Mouse (Mus musculus): ENCODE results near the gene Agap2. TPM values are rescaled to one million over a fixed set of nuclear protein-coding genes. Genes with fewer than 3 reads are reported as not detected.

The Agap2 gene
- polyA plus RNA-seq, 1 experiment from 2014 or later = 0.05 TPM

DNA sequence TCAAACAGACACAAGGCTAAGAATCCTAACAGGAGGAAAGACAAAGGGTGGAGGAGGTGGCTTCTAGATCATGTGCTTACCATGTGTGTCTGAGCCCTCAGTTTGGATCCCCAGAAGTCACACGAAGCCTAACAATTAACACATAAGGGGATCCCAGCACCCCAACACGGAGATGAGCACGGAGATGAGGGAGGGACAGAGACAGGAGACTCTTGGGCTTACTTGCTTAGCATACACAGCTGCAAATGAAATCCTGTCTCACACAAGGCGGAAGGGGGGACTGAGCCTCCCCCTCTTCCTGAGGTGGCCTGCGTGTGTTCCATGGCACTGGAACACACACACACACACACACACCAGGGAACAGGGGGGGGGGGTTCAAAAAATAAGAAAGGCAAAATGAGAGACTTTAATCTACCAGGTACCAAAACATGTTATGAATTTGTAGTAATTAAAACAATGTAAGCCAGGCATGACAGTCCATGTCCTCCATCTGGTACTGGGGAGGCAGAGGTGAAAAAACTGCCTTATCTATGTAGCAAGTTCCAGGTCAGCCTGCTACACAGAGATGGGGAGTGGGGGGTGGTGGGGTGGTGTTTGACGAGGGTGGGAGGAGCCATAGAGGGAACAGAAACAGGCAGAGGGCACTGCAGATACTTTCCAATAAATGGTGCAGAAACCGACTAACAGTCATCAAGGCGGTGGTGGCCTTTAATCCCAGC lies 60.2 kb downstream of the Agap2 start:
- no peaks in the 10 kb centered on the region for H3K27me3 ChIP-seq (replicated peaks; ENCODE audit: control insufficient read depth, insufficient read depth, low read length)
- H3K36me3 ChIP-seq (ENCODE audit: control insufficient read depth, insufficient read depth, low read length) = no peaks in the 10 kb centered on the region
- H3K4me1 ChIP-seq (ENCODE audit: control insufficient read depth, insufficient read depth, low read length) = peaks cover 19% of the 10 kb centered on the region
- peak overlapping the region; percentile 69 for H3K27ac ChIP-seq (ENCODE audit: low read length)
- no peak overlapping the region for H3K4me3 ChIP-seq (ENCODE audit: low read length)
- no peak overlapping the region for H3K4me2 ChIP-seq (ENCODE audit: low read depth, low read length)
- peak; percentile 16 for ATAC-seq
- no peaks in the 10 kb centered on the region; the same call in 1 of the 2 replicates for H3K9me3 ChIP-seq (ENCODE audit: control insufficient read depth, low read length)
- no peak overlapping the region for H3K9ac ChIP-seq (ENCODE audit: low read depth, low read length)
- 44% methylated on average over 8 of the region's 8 CpGs for WGBS

DNA sequence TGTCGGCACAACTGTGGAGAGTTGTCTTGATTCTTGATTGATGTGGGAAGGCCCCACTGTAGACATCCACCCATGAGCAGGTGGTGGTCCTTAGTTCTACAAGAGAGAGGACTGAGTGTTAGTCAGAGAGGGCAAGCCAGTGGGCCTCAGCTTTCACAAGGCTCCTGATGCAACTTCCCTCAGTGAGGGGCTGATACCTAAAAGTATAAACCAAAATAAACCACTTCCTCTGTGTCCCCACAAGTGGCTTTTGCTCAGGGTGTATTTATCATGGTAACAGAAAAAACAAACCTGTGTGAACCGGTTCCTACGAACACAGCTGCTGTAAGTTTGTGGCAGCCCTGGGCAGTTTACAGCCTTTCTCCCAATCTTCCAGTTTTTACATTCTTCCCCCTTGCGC lies 61.4 kb downstream of the Agap2 start:
- Histone ChIP-seq H3K9ac (ENCODE audit: low read depth, low read length) (peak overlapping the region; percentile 30; the same call in 1 of the 2 replicates), H3K9me3 (ENCODE audit: control insufficient read depth, low read length) (no peaks in the 10 kb centered on the region; the same call in 1 of the 2 replicates), H3K4me1 (ENCODE audit: control insufficient read depth, insufficient read depth, low read length) (peaks cover 19% of the 10 kb centered on the region), H3K4me3 (ENCODE audit: low read length) (no peak overlapping the region), H3K27me3 (replicated peaks; ENCODE audit: control insufficient read depth, insufficient read depth, low read length) (no peaks in the 10 kb centered on the region), H3K36me3 (ENCODE audit: control insufficient read depth, insufficient read depth, low read length) (no peaks in the 10 kb centered on the region), H3K27ac (ENCODE audit: low read length) (peak overlapping the region; percentile 69; the same call in 1 of the 2 replicates), H3K4me2 (ENCODE audit: low read depth, low read length) (no peak overlapping the region)
- WGBS = 58% methylated on average over 4 of the region's 4 CpGs
- no peak for ATAC-seq

DNA sequence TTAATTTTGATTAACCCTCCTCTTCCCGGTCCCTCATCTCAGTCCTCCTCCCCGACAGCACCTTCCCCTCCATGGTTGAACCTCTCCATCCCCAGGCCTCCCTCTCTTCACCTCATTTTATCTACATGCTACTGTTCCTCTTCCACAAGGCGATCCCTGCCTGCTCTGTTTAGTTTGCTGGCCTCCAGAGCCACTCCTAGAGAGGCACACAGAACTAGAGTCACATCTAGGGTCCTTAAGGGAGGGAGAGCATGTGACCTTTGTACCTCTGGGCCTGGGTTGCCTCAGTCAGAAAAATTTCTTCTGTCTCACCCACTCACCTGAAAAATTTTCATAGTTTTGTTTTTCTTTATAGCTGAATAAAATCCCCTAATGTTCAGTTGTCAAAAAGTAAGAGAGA lies 62.8 kb downstream of the Agap2 start:
- H3K27ac ChIP-seq (ENCODE audit: low read length) = peak overlapping the region; percentile 69
- H3K4me1 ChIP-seq (ENCODE audit: control insufficient read depth, insufficient read depth, low read length) = peaks cover 19% of the 10 kb centered on the region
- no peaks in the 10 kb centered on the region; the same call in 1 of the 2 replicates for H3K9me3 ChIP-seq (ENCODE audit: control insufficient read depth, low read length)
- H3K36me3 ChIP-seq (ENCODE audit: control insufficient read depth, insufficient read depth, low read length) = no peaks in the 10 kb centered on the region
- no peaks in the 10 kb centered on the region for H3K27me3 ChIP-seq (replicated peaks; ENCODE audit: control insufficient read depth, insufficient read depth, low read length)
- H3K4me3 ChIP-seq (ENCODE audit: low read length) = no peak overlapping the region
- no peak overlapping the region for H3K9ac ChIP-seq (ENCODE audit: low read depth, low read length)
- ATAC-seq = peak; percentile 55
- no peak overlapping the region for H3K4me2 ChIP-seq (ENCODE audit: low read depth, low read length)
- 52% methylated on average over 3 of the region's 3 CpGs for WGBS

DNA sequence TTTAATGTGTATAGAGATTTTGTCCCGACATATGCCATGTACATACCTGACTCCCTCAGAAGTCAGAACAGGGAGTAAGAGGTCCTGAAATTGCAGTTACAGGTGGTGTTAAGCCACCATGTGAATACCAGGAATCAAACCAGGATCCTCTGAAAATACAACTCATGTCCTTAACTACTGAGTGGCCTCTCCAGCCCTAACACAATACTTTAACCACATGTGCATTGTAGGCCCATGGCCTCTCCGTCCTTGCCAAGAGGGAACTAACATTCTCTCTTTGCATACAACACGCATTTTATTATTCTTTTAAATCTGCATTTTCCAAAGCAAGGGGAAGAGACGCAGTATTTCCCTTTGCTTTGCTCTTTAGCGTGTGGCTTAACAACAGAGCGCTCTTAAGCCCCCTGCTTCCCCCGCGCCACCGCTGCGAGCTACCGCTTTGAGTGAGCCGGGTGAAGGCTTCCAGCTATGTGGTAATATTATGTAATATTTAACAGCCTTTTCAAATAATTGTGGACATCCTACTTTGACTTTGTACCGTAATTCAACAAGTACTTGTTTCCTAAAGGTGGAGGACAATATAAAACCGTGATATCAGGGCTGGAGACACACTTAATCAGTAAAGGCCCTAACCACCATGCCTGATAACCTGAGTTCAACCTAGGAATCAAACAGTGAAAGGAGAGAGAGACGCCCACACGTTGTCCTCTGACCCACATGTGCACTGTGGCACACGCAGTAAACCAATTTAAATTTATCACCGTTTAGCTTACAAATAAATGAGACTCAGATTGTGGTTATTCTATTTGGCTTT lies 63.5 kb downstream of the Agap2 start:
- WGBS = 60% methylated on average over 18 of the region's 18 CpGs
- peak; percentile 88 for ATAC-seq
- peaks cover 16% of the 10 kb centered on the region for H3K4me1 ChIP-seq (ENCODE audit: control insufficient read depth, insufficient read depth, low read length)
- no peak overlapping the region for H3K4me2 ChIP-seq (ENCODE audit: low read depth, low read length)
- H3K9me3 ChIP-seq (ENCODE audit: control insufficient read depth, low read length) = no peaks in the 10 kb centered on the region; the same call in 1 of the 2 replicates
- H3K4me3 ChIP-seq (ENCODE audit: low read length) = no peak overlapping the region
- H3K9ac ChIP-seq (ENCODE audit: low read depth, low read length) = no peak overlapping the region
- no peaks in the 10 kb centered on the region for H3K27me3 ChIP-seq (replicated peaks; ENCODE audit: control insufficient read depth, insufficient read depth, low read length)
- peak overlapping the region; percentile 53 for H3K27ac ChIP-seq (ENCODE audit: low read length)
- H3K36me3 ChIP-seq (ENCODE audit: control insufficient read depth, insufficient read depth, low read length) = no peaks in the 10 kb centered on the region

DNA sequence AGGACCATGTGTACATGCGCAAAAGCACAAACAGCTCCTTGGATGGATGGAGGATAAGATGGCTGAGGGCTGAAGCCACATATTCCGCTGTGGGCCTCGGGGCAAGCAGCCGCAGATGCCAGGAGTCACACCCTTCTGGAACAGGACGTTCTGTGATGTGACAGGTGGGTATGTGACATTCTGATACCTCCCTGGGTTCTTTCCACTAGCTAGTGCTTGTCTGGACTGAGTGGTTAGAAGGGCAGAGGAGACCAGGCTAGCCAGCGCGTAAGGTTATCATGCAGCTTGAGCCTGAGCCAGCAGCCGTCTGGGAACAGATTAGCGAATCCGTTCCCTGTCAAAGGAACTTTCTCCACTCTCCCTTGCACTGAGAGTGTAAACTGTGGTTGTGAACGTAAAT lies 65.9 kb downstream of the Agap2 start:
- ATAC-seq = no peak
- 87% methylated on average over 11 of the region's 11 CpGs for WGBS

DNA sequence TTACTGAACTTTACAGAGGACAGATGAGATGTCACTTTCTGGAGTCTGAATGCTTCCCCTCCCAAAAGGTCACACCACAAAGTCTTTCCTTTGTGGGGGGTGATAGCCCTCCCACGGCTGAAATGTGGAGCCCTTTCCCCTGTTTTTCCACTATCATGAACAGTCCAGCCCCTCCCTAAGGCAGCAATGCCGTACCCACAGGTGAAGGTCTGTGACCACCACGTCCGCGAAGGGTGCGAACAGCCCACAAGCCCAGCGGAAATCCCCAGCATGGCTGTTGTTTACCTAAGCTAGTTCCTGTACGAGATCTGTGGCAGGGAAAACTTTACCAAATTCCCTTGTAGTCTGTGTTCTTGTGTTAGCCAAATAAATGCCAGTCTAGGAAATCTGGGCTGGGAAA lies 66.4 kb downstream of the Agap2 start:
- Histone ChIP-seq H3K27me3 (replicated peaks; ENCODE audit: control insufficient read depth, insufficient read depth, low read length) (no peaks in the 10 kb centered on the region), H3K36me3 (ENCODE audit: control insufficient read depth, insufficient read depth, low read length) (no peaks in the 10 kb centered on the region), H3K4me2 (ENCODE audit: low read depth, low read length) (no peak overlapping the region), H3K9ac (ENCODE audit: low read depth, low read length) (no peak overlapping the region), H3K9me3 (ENCODE audit: control insufficient read depth, low read length) (no peaks in the 10 kb centered on the region; the same call in 1 of the 2 replicates), H3K4me1 (ENCODE audit: control insufficient read depth, insufficient read depth, low read length) (peaks cover 15% of the 10 kb centered on the region), H3K27ac (ENCODE audit: low read length) (no peak overlapping the region), H3K4me3 (ENCODE audit: low read length) (no peak overlapping the region)
- no peak for ATAC-seq
- 72% methylated on average over 8 of the region's 8 CpGs for WGBS

More for the DNA sequence above, 65.9 kb downstream of the Agap2 start:
- Histone ChIP-seq H3K27ac (ENCODE audit: low read length) (no peak overlapping the region), H3K4me1 (ENCODE audit: control insufficient read depth, insufficient read depth, low read length) (peaks cover 18% of the 10 kb centered on the region), H3K4me3 (ENCODE audit: low read length) (no peak overlapping the region), H3K27me3 (replicated peaks; ENCODE audit: control insufficient read depth, insufficient read depth, low read length) (no peaks in the 10 kb centered on the region), H3K4me2 (ENCODE audit: low read depth, low read length) (no peak overlapping the region), H3K9me3 (ENCODE audit: control insufficient read depth, low read length) (no peaks in the 10 kb centered on the region; the same call in 1 of the 2 replicates), H3K36me3 (ENCODE audit: control insufficient read depth, insufficient read depth, low read length) (no peaks in the 10 kb centered on the region), H3K9ac (ENCODE audit: low read depth, low read length) (no peak overlapping the region)

Other genes with a start within 250 kb of the Agap2 start
- gene Atp23, start 173.9 kb upstream of the Agap2 start, polyA plus RNA-seq (2015; fragmentation: Nextera tagmentation; extraction: Ambion mirVana) = 14.8 and 15.3 TPM in 2 replicates
- 41.2 and 44.0 TPM in 2 replicates for gene Ctdsp2, start 96.6 kb upstream of the Agap2 start, polyA plus RNA-seq (2015; fragmentation: Nextera tagmentation; extraction: Ambion mirVana)
- gene Avil, start 74.6 kb upstream of the Agap2 start, polyA plus RNA-seq (2015; fragmentation: Nextera tagmentation; extraction: Ambion mirVana) = 0.21 and 0.28 TPM in 2 replicates
- 85.7 and 100 TPM in 2 replicates for gene Tsfm, start 44.4 kb upstream of the Agap2 start, polyA plus RNA-seq (2015; fragmentation: Nextera tagmentation; extraction: Ambion mirVana)
- gene Mettl1, start 33.9 kb upstream of the Agap2 start, polyA plus RNA-seq (2015; fragmentation: Nextera tagmentation; extraction: Ambion mirVana) = 42.4 and 48.3 TPM in 2 replicates
- 0.49 and 0.61 TPM in 2 replicates for gene Eef1akmt3, start 33.8 kb upstream of the Agap2 start, polyA plus RNA-seq (2015; fragmentation: Nextera tagmentation; extraction: Ambion mirVana)
- 0.05 and 0.11 TPM in 2 replicates for gene Cyp27b1, start 27.0 kb upstream of the Agap2 start, polyA plus RNA-seq (2015; fragmentation: Nextera tagmentation; extraction: Ambion mirVana)
- 0.40 and 0.50 TPM in 2 replicates for gene March9, start 15.1 kb upstream of the Agap2 start, polyA plus RNA-seq (2015; fragmentation: Nextera tagmentation; extraction: Ambion mirVana)
- 1,474 and 1,595 TPM in 2 replicates for gene Cdk4, start 11.8 kb upstream of the Agap2 start, polyA plus RNA-seq (2015; fragmentation: Nextera tagmentation; extraction: Ambion mirVana)
- 189 and 206 TPM in 2 replicates for gene Tspan31, start 5.0 kb upstream of the Agap2 start, polyA plus RNA-seq (2015; fragmentation: Nextera tagmentation; extraction: Ambion mirVana)
- gene Os9, start 45.8 kb downstream of the Agap2 start, polyA plus RNA-seq (2015; fragmentation: Nextera tagmentation; extraction: Ambion mirVana) = 110 and 116 TPM in 2 replicates
- 65.6 and 66.7 TPM in 2 replicates for gene B4galnt1, start 89.9 kb downstream of the Agap2 start, polyA plus RNA-seq (2015; fragmentation: Nextera tagmentation; extraction: Ambion mirVana)
- gene Slc26a10, start 105.4 kb downstream of the Agap2 start, polyA plus RNA-seq (2015; fragmentation: Nextera tagmentation; extraction: Ambion mirVana) = 1.0 and 1.1 TPM in 2 replicates
- 44.7 and 46.3 TPM in 2 replicates for gene Arhgef25, start 114.8 kb downstream of the Agap2 start, polyA plus RNA-seq (2015; fragmentation: Nextera tagmentation; extraction: Ambion mirVana)
- gene Dtx3, start 120.4 kb downstream of the Agap2 start, polyA plus RNA-seq (2015; fragmentation: Nextera tagmentation; extraction: Ambion mirVana) = 54.4 and 56.9 TPM in 2 replicates
- gene Pip4k2c, start 136.3 kb downstream of the Agap2 start, polyA plus RNA-seq (2015; fragmentation: Nextera tagmentation; extraction: Ambion mirVana) = 40.3 and 44.5 TPM in 2 replicates
- 5.2 and 5.3 TPM in 2 replicates for gene Kif5a, start 188.1 kb downstream of the Agap2 start, polyA plus RNA-seq (2015; fragmentation: Nextera tagmentation; extraction: Ambion mirVana)
- 162 and 170 TPM in 2 replicates for gene Dctn2, start 191.1 kb downstream of the Agap2 start, polyA plus RNA-seq (2015; fragmentation: Nextera tagmentation; extraction: Ambion mirVana)
- gene Mbd6, start 213.7 kb downstream of the Agap2 start, polyA plus RNA-seq (2015; fragmentation: Nextera tagmentation; extraction: Ambion mirVana) = 9.9 and 11.1 TPM in 2 replicates
- gene Mars, start 236.5 kb downstream of the Agap2 start, polyA plus RNA-seq (2015; fragmentation: Nextera tagmentation; extraction: Ambion mirVana) = 96.8 and 108 TPM in 2 replicates
- gene Arhgap9, start 246.7 kb downstream of the Agap2 start, polyA plus RNA-seq (2015; fragmentation: Nextera tagmentation; extraction: Ambion mirVana) = 7.9 and 9.0 TPM in 2 replicates

Measured in intestine, embryonic 16.5 days (tissue).